Mouse (Mus musculus): ENCODE measurements around the gene Arf1.

The Arf1 gene

GRCm38 (mm10) chr11:59191231-59192058 lies 36.6 kb downstream of the Arf1 start:
- DNase-seq (ENCODE audit: low read depth, low spot score), result peak; percentile 93

GRCm38 (mm10) chr11:59187706-59188105 lies 40.4 kb downstream of the Arf1 start:
- DNase-seq (ENCODE audit: low read depth, low spot score), result no peak

- no peak for DNase-seq (ENCODE audit: low read depth, low spot score)
These were observed 42.6 kb downstream of the Arf1 start for GRCm38 (mm10) chr11:59185490-59185889.

GRCm38 (mm10) chr11:59183821-59184220 lies 44.2 kb downstream of the Arf1 start:
- peak; percentile 48 for DNase-seq (ENCODE audit: low read depth, low spot score)

- no peak for DNase-seq (ENCODE audit: low read depth, low spot score)
These were observed 45.2 kb downstream of the Arf1 start, which contains the start of gene Gjc2 for GRCm38 (mm10) chr11:59182864-59183331. Gene Gjc2 (minus strand): TSS chr11:59183213.

- DNase-seq (ENCODE audit: low read depth, low spot score), result no peak
These were observed 51.1 kb downstream of the Arf1 start for GRCm38 (mm10) chr11:59176921-59177320.

GRCm38 (mm10) chr11:59176475-59176874 lies 51.6 kb downstream of the Arf1 start:
- DNase-seq (ENCODE audit: low read depth, low spot score), result no peak

- no peak for DNase-seq (ENCODE audit: low read depth, low spot score)
These were observed 53.8 kb downstream of the Arf1 start for GRCm38 (mm10) chr11:59174189-59174838.

- no peak for DNase-seq (ENCODE audit: low read depth, low spot score)
These were observed 57.5 kb downstream of the Arf1 start for GRCm38 (mm10) chr11:59170549-59170948.

- no peak for DNase-seq (ENCODE audit: low read depth, low spot score)
These were observed 58.3 kb downstream of the Arf1 start for GRCm38 (mm10) chr11:59169807-59170206.

GRCm38 (mm10) chr11:59165616-59166241 lies 62.3 kb downstream of the Arf1 start:
- no peak for DNase-seq (ENCODE audit: low read depth, low spot score)

- DNase-seq (ENCODE audit: low read depth, low spot score), result no peak
These were observed 63.7 kb downstream of the Arf1 start for GRCm38 (mm10) chr11:59164384-59164783.

- DNase-seq (ENCODE audit: low read depth, low spot score), result peak; percentile 100
These were observed 64.5 kb downstream of the Arf1 start, which contains the start of gene Iba57 for GRCm38 (mm10) chr11:59163255-59164236. Gene Iba57 (minus strand): TSS chr11:59163739.

GRCm38 (mm10) chr11:59162443-59163254 lies 65.4 kb downstream of the Arf1 start:
- DNase-seq (ENCODE audit: low read depth, low spot score), result no peak

Measured in ES-CJ7 (cell line).